Mouse (Mus musculus) heart, adult 18-20 months (tissue): ENCODE measurements at regions not wholly inside any gene's neighbourhood (a gene's known extent, or its start where the extent isn't known, plus 50 kb on each side); places are given as distances from the start of the nearest gene placed in this dataset.
A peak's percentile ranks its signal among the peaks of the same experiment; 100 is the strongest.
"Not testable (repeated sequence)": the region's sequence is repeated elsewhere in the genome, so short reads cannot be mapped to it uniquely, and the experiment has no call there.

ENCODE experiments used
- DNase-seq, 2 experiments: peaks; one replicate each; pipeline ENCODE4 v3.0.0; 2021 to 2022; ENCODE audit warnings: mixed read lengths in 1 of 2

DNA sequence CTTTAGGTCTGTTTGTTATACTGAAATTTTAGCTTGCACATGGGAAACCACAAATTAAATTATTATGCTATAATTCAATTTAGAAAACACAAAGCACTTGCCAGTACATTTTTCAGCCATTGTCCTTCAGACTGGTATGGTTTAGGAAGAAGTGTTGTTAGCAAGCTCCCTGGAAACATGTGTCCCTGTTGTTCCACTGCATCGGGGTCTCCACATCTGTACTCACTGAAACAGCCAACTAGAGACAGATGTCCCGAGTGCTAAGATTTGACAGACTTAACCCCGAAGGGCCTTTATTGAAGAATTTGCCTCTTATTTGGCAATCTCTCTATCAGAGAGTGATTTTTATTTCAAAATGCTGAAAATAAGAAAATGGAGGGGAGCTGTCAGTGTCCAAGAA is 362.6 kb downstream of the Rfpl4b start:
- no peak for DNase-seq

DNA sequence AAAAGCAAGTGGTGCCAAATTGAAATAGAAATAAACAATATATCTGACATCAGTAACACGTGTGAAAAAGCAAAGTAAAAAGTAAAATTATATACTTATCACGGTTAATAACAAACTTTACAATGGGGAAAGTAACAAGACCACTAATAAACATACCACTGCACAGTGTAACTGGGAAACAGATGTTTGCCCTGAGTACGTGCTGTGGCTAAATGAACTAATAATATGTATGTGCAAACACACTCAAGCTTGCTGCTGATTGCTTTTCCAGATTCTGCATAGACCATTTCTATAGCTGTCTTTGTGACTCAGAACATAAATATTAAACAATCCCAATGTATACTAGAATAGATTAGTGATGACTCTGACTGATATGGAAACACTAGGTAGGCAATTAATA is 363.2 kb downstream of the Rfpl4b start:
- DNase-seq = no peak

DNA sequence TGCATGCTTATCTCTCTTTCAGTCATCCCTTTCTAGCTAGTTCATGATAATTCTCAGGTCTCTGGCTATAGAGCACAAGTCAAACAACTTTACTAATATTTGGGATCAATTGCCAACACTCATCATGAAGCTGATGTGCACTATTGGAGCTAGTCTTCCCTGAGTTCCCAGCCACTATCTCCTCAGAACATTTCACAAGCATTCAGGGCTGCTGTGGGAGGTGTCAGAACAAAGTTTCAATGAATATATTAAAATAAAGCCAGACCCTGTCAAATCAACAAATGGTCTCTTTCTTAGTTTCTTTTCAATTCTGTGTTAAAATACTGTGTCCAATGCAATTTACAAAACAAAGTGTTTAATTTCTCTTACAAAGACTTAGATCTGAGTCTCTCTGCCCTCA is 364.8 kb downstream of the Rfpl4b start:
- DNase-seq = no peak

DNA sequence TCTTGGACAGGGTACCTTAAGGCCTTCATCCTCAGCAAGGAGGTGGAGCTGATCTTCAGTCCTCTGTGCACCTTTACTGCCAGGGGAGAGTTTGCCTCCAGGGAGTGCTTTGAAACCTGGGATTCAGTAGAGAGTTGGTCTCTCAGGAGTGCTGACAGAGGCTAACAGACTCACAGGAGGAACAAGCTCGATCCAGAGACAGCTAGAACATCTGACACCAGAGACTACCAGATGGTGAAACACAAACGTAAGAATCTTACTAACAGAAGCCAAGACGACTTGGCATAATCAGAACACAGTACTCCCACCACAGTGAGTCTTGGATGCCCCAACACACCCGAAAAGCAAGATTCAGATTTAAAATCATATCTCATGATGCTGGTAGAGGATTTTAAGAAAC is 372.3 kb downstream of the Rfpl4b start:
- DNase-seq = no peak

DNA sequence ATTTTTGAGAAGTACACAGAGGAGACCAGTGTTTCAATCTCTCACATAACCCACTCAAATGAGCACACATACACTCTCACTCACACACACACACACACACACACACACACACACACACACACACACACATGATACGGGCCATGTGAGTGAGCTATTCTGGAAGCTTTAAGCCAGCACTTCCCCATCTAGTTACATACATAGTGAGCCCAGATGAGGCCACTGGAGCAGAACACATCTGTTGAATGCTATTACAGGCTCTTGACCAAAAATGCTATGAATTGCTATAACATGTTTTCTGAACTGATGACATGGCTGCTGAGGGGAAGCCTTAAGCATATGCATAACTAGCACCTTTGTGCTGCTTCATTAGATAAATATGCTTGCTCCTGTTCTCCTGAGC is 373.9 kb downstream of the Rfpl4b start:
- DNase-seq = no peak

DNA sequence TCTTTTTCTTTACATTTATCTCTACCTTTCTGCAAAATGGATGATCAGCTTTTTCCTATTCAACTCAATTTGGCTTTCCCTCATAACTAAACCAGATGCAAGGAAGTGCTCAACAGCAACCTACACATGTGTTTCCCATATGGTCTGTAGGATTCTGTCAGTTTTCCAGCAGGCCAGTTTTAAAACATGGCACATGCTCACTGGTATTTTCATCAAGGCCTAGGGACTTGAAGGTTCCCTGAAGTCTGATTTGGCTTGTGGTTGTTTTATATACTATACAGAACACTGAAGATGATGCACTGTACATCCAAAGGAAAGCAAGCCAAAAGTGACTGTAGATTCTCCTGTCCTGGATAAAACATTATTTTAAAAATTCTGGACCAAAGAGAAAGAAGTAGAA is 374.3 kb downstream of the Rfpl4b start:
- DNase-seq = no peak

DNA sequence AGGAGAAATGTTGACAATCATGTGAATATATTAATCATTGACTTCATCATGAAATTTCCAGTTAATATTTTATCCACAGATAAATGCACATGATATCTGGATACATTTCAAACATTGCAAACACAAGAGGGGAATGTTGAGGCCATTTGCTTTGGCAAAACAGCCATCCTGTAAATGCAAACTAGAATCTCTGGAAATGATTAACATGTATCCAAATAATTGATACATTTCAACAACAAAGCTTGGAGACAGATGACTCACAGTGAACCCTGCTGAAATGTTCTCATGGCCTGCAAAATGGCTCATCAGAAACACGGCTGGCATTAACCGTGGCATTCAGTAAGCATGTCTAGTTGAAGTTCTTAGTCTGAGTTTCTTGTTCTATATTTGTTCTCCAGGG is 382.3 kb downstream of the Rfpl4b start:
- no peak for DNase-seq

DNA sequence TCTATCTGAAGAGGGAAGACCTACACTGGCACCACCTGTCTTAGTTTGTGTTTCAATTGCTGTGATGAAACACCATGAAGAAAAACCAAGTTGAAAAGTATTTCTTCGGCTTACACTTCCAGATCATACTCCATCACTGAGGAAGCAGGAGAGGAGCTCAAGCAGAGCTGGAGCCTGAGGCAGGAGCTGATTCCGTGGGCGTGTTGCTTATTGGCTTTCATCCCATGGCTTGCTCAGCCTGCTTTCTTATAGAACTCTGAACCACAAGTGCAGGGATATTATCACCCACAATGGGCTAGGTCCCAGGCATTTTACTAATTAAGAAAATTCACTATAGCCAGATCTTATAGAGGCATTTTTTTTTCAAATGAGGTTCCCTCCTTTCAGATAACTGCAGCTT is 384.7 kb downstream of the Rfpl4b start:
- no peak for DNase-seq

DNA sequence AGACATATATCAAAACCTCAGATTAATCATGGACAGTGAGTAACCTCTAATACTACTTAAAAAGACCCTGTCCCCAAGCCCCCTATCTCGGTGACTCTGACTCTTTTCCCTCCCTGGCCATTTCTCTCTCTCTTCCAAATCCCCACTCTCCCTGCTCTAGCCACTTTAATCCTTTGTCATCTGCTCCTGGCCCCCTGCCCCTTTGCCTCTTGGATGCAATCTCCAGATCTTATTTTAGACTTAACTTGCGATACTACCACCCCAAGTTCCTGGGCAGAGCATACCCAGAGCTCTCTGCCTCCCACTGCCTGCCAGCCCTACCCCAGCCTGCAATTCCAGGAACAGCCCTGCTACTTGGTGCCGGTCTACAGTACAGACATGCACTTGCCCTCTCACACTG is 400.0 kb downstream of the Rfpl4b start:
- no peak for DNase-seq

DNA sequence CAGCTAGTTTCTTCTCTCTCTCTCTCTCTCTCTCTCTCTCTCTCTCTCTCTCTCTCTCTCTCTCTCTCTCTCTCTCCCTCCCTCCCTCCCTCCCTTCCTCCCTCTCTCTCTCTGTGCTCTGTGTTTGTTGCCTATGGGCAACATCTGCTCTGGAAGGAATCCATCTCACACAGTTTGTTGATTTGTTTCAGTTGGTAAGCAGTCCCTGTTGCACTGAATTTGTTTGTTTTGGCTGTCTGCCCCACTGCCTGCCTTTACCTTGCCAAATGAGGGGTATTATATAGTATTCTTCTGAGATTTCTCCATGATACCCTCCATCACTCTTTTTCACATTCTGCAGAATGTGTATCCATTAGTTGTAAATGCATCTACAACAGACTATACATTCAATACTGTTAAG is 401.8 kb downstream of the Rfpl4b start:
- no peak for DNase-seq

DNA sequence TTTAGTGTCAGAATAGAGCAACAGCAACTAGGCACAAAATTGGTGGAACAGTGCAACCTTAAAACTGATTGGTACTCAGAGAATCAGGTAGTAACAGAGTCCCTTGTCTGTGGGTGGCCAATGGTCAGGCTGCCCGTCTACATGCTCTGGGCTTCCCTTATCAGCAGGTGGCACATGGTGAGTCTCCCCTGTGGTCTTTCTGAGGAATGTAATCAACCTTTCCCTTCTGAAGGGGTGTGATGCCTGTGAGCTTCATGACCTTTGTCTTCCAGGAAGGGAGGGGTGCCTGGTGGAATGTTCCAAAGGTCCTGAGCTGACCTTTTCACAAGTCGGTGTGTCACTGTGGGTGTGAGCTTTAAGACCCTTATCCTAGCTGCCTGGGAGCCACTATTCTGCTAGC is 438.4 kb downstream of the Rfpl4b start:
- no peak for DNase-seq

DNA sequence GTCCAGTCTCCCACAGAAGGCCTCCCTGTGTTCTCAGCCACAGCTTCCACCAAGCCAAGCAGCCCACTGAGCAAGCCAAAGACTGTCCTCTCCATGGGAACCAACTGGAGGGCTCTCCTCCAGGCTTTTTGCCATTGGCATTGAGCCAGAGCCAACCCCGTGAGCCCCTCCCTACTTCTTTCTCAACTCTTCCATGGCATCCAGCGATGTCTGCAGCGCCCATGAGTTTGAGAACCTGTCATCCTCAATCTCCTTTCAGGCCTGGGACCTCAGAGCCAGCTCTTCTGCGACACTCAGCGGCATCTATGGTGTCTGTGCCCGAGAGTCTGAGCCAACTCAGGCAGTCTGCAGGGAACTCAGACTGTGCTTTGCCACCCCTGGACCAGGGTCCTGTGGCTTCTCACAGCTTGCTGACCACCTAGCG is 439.7 kb downstream of the Rfpl4b start:
- no peak for DNase-seq

DNA sequence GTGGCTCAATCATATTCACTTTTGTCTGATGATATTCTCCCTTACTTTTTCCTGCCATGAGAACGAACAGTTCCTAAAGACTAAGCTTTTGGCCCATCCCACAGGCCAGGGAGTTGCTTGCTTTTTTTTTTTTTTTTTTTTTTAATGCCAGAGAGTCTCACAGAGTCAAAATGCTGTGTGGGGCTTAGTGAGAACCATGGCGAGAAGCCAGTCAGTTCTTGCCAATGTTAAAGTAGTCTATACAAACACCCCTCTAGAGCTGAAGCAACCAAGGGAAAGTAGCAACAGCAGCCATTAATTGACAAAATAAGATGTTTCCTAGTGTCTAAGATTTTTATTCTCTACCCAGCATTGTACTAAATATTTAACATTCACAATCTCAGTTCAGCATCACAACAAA is 441.2 kb downstream of the Rfpl4b start:
- DNase-seq = no peak

DNA sequence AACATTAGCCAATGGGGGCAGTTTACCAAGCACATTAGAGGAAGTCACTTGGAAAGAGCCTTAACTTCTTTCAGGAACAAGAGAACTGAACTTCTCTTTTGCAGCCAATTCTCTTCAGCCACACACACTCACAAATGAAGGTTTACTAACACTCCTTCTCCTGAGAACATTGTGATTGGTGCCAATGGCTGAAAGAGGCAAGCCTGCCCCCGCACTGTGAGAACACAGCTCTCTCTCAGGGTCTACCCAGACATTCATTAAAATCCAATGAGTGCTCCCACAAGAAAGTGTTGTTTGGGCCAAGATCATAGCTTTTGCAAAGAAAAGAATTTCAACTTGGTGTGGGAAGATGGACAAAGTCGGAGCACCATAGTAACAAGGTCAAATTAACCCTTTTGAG is 454.8 kb downstream of the Rfpl4b start:
- no peak for DNase-seq

DNA sequence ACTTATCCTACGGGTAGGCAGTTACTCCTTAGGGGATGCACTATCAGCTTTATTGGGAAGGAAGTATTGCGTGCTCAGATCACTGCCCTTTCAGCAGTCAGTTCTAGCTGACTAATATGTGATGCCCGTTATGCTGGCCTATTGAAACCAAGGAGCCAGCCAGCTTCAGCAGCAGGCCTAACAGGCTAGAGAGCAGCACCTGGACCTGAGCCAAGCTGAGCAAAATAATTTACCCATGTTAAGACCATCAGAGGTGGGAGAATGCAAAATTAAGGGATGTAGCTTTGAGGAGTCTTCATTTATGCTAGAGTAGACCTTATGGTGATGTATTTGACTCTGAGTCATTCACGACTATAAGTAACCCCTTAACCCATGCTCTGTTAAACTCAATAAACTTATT is 456.7 kb downstream of the Rfpl4b start:
- DNase-seq = no peak

DNA sequence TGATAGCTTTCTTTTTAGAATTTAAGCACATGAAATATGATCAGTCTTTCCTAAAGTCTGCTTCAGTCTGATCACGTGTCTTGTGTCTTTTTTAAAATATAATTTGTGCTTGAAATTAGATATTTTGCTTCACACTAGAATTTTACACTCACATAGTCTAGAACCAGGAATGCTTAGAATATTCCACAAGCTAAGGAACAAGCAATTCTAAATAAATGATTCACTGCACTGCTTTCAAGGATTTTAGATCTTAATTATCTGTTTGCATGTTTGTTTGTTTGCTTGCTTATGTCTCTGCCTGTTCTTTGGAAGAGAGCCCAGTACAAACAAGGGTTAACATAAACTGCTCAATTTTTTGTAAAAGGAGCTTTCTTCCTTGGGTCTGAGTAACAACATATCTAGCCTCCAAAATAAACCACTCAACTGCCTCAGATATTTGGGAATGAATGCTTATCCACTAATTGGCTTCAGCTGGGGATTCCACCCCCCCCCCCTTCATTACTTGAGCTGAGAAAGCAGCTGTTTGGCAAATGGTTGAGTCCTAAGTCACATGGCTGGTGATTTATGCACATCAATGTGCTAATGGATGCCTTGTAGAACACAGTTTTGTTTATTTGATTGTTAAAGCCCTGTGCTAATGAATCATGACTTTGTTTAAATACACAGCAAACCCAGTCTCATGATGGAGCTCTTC is 463.9 kb downstream of the Rfpl4b start:
- DNase-seq = peak; percentile 22 to 29

DNA sequence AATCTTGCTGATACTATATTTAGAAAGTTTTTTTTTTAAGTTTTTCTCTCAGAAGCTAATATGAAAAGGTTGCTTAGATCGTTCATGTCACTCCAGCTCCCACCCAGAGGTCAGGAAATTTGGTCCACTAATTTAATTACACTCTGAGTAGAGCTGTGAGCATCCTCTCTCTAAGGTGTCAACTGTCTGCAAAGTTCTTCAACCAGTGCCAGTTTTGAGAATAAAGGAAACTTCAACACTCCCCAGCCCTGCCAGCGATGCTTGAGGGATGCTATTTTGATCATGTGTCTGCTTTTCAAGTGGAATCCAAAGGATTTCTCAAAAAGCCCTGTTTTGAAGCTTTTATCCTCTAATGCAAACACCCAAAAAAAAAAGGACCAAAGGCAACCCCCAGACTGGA is 467.6 kb downstream of the Rfpl4b start:
- DNase-seq = no peak

DNA sequence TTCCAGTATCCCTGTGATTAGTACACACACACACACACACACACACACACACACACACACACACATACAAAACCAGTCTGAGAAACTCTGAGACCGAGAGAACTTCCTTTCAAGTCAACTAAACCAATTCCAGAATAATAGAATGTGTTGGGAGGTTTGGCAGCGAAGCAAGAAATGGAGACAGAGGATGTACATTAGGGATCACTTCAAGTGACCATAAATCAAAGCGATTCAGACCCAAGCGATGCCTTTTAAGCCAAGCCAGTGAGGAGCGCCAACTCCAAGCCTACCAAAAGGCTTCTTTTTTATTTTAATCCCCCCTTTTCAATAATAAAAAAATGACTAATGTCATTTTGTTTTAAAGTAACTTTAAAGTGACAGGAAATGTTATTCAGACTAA is 468.1 kb downstream of the Rfpl4b start:
- DNase-seq = no peak

DNA sequence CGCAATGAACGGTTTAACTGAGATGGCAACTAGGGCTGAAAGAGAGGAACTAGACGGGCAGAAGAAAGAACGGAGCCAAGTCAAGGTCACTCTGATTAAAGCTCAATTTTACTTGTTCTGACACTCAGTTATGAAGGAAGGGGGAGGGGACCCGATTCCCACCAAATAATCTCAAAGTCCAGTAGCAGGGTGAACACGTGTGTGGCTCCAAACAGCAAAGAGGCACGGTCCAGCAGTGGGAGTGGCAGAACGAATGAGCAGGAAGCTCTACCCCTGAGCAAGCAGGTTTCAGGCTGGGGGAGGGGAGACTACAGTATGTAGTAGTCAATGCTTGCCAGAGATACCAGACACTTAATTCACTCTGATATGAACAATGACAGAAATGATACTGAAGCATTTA is 474.6 kb downstream of the Rfpl4b start:
- not testable (repeated sequence) for DNase-seq

DNA sequence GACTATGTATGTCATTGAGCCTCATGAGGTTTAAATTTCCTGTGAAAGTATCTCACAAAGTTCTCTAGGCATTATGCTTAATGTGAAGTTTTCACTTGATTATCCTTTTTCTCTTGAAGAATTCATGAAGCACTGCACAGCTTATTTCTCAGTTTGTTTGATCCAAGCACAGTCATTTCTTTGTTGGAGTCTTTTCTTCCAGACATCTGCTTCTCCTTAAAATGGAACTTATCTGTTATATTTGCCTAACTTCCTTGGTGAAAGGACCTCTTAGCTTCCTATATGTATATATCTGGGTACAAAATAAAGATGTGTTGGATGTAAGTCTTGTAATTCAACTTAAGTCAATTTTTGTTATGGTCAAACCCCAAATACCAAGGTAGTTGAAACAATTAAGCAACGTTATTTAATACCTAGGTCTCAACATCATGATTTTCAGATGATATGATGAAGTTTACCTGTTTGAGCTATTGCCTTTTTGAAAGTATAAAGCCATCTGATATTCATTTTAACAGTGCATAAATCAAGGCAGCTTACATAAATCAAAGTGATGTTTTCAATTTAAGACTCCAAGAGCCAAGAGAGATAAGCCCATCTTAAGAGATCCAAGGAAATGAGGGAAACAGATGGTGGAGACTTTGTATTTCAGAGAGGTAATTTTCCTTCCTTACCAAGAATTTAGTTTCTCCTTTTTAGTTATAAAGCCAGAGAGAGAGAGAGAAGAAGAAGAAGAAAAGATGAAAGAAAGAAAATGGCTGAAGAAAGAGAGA is 481.0 kb downstream of the Rfpl4b start:
- DNase-seq = no peak

DNA sequence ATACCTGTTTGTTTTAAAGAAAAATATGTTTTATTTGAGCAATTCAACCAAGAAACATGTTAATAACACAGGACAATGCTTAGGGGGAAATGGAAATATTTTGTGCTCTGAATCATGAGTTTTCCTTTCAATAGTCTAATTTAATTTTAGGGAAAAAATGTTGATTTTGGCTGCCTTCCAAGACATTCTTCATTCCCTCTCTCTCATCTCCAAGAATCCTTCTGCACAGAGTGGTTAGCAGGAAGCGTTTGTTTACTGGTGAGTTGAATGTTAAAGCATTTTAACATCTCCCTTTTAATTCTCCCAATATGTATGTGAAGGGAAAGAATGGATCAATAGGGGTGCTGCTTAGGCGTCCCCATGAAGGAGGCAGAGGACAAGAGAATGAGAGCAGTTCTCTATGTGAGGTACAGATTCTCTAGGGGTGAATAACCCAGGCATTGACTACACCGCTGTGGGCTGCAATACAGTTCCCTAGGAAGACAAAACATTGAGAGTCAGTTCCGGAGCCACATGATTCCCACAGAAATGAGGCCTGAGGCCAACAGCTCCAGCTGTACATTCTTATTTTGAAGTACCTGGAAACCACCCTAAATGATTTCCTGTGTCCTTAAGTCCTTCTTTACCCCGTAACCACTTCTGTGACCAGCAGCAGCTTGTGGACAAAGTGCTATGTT is 512.7 kb downstream of the Rfpl4b start:
- DNase-seq = peak; percentile 27 to 30

DNA sequence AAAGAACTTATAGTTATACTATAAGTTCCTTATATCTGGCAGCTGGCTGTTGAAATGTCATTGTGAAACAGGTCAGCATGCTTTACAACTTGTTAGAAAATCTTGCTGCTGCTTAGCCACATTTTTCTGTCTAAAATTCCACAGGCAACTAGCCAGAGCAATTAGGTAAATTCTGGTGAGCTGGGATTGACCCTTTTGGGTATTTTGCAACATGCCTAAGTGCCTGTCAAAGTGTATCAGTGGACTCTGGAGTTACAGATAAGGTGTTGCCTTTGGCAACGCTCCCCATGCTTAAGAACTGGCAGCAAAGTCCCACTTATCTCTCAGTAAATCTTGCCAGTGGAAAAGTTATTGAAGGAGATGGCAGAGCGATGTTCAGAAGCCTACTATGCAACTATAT is 525.9 kb downstream of the Rfpl4b start:
- peak; percentile 2 to 11 for DNase-seq

DNA sequence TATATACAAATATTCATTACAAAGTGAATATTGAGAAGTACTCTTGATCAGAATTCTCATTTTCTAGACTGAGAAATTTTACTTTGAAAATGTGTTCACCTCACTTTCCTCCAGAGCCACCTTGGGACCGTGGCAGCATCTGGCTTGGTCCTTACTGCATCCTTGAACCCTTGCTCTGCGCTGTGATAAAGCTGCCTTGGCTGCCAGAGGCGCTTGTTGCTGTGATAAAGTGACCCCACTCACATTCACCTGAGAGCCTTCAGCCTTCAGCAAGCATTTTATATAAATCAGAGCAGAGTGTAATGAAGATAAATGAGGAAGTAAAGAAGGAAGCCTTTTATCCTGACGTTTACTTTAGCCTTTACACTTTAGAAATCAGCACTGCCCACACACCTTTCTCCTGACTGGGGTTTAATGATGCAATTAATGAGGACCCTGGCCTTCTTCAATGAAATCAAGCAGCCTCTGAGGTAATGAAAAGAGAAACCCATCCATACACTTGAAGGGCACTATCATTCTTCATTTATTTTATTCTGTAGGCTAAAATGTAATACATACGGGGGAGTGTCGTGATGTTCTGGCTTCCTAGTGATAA is 532.8 kb downstream of the Rfpl4b start:
- no peak for DNase-seq
